Mouse (Mus musculus) neural tube, embryonic 15.5 days (tissue): ENCODE results near the gene Ppil3. TPM values are rescaled to one million over a fixed set of nuclear protein-coding genes. Genes with fewer than 3 reads are reported as not detected.

Source experiments
- ATAC-seq: fragments of 200-750 bp; cut with Nextera tagmentation; 2 replicates; pipeline ENCODE4 v1.8.0; 2017; ENCODE audit warnings: mild to moderate bottlenecking, moderate TSS enrichment, moderate library complexity; ENCODE audit not compliant: low FRiP score
- H3K27ac ChIP-seq: fragments of 300-500 bp; sonication (generic); replicated peaks from 2 replicates; pipeline ENCODE4 v1.5.1; 2015; ENCODE audit warnings: mild to moderate bottlenecking, inconsistent platforms
- H3K27me3 ChIP-seq: fragments of 300-500 bp; sonication (generic); replicated peaks from 2 replicates; pipeline ENCODE4 v1.6.1; 2015; ENCODE audit warnings: inconsistent platforms
- H3K36me3 ChIP-seq: fragments of 300-500 bp; sonication (generic); 2 replicates; pipeline ENCODE4 v1.6.1; 2015; ENCODE audit warnings: inconsistent platforms
- H3K4me1 ChIP-seq: fragments of 300-500 bp; sonication (generic); 2 replicates; pipeline ENCODE4 v1.6.1; 2015; ENCODE audit warnings: inconsistent platforms
- H3K4me2 ChIP-seq: fragments of 300-500 bp; sonication (generic); 2 replicates; pipeline ENCODE4 v1.6.1; 2015; ENCODE audit warnings: inconsistent platforms, mild to moderate bottlenecking, moderate library complexity
- H3K4me3 ChIP-seq: fragments of 300-500 bp; sonication (generic); replicated peaks from 2 replicates; pipeline ENCODE4 v1.5.1; 2015; ENCODE audit warnings: mild to moderate bottlenecking, inconsistent platforms
- H3K9ac ChIP-seq: fragments of 300-500 bp; sonication (generic); replicated peaks from 2 replicates; pipeline ENCODE4 v1.6.1; 2015; ENCODE audit warnings: mild to moderate bottlenecking, inconsistent platforms
- H3K9me3 ChIP-seq: fragments of 300-500 bp; sonication (generic); replicated peaks from 2 replicates; pipeline ENCODE4 v1.6.1; 2016; ENCODE audit warnings: inconsistent platforms
- WGBS: fragments of 180-500 bp; shearing (Covaris S2); methylation state at CpG from one replicate; pipeline ENCODE4 v1.1.7; 2015; ENCODE audit warnings: mixed read lengths; 5-methylcytosine and 5-hydroxymethylcytosine counted together
- polyA plus RNA-seq: library from polyadenylated mRNA; unstranded; fragments of >200 nt; fragmentation: Nextera tagmentation; extraction: Ambion mirVana; gene quantifications from 2 replicates; pipeline ENCODE4 v1.2.1, GENCODE M21; 2015

Gene Ppil3
- polyA plus RNA-seq, 1 experiment from 2014 or later: 53.5 TPM

- no peak for ATAC-seq
- peak overlapping the region; percentile 75 for H3K4me2 ChIP-seq
- H3K36me3 ChIP-seq: peaks cover 19% of the 10 kb centered on the region
- peak overlapping the region; percentile 80 for H3K9ac ChIP-seq
- H3K4me3 ChIP-seq: peak overlapping the region; percentile 74
- WGBS: 4% methylated on average over 11 of the region's 11 CpGs
- no peaks in the 10 kb centered on the region for H3K27me3 ChIP-seq
- peaks cover 30% of the 10 kb centered on the region for H3K4me1 ChIP-seq
- no peaks in the 10 kb centered on the region for H3K9me3 ChIP-seq
- peak overlapping the region; percentile 91 for H3K27ac ChIP-seq
Observed at GRCm38 (mm10) chr1:58445861-58446260, 575 bp upstream of the Ppil3 start.

- Histone ChIP-seq H3K4me1 (peaks cover 30% of the 10 kb centered on the region), H3K4me3 (peak overlapping the region; percentile 74), H3K9ac (peak overlapping the region; percentile 80), H3K4me2 (peak overlapping the region; percentile 75), H3K27ac (peak overlapping the region; percentile 91), H3K27me3 (no peaks in the 10 kb centered on the region), H3K9me3 (no peaks in the 10 kb centered on the region), H3K36me3 (peaks cover 24% of the 10 kb centered on the region)
- WGBS: 11% methylated on average over 10 of the region's 10 CpGs
- ATAC-seq: no peak
Observed at GRCm38 (mm10) chr1:58444691-58445090, 595 bp downstream of the Ppil3 start.

GRCm38 (mm10) chr1:58424551-58424950, 20.7 kb downstream of the Ppil3 start:
- no peak for ATAC-seq
- Histone ChIP-seq H3K9ac (no peak overlapping the region), H3K27ac (no peak overlapping the region), H3K4me3 (no peak overlapping the region), H3K4me2 (peak overlapping the region; percentile 72; the same call in 1 of the 2 replicates), H3K36me3 (peaks cover 18% of the 10 kb centered on the region), H3K27me3 (no peaks in the 10 kb centered on the region), H3K9me3 (no peaks in the 10 kb centered on the region), H3K4me1 (peaks cover 26% of the 10 kb centered on the region)
- 91% methylated on average over 3 of the region's 3 CpGs for WGBS

- H3K4me2 ChIP-seq: peak within 1 kb of the TSS; percentile 72
- peak within 1 kb of the TSS; percentile 99 for H3K27ac ChIP-seq
- no peaks in the 10 kb centered on the region for H3K9me3 ChIP-seq
- under 1% methylated on average over 79 of the region's 79 CpGs for WGBS
- peak; percentile 97 for ATAC-seq
- peaks cover 24% of the 10 kb centered on the region for H3K36me3 ChIP-seq
- H3K4me3 ChIP-seq: peak within 1 kb of the TSS; percentile 96
- H3K4me1 ChIP-seq: peaks cover 32% of the 10 kb centered on the region
- H3K9ac ChIP-seq: peak within 1 kb of the TSS; percentile 100
- H3K27me3 ChIP-seq: no peaks in the 10 kb centered on the region
Observed at GRCm38 (mm10) chr1:58423371-58424248, 21.7 kb downstream of the Ppil3 start, which contains the start of gene Clk1. TSS of gene Clk1 (minus strand) at chr1:58424066.

- Histone ChIP-seq H3K27ac (peak overlapping the region; percentile 99), H3K36me3 (peaks cover 31% of the 10 kb centered on the region), H3K4me1 (peaks cover 36% of the 10 kb centered on the region), H3K27me3 (no peaks in the 10 kb centered on the region), H3K9ac (peak overlapping the region; percentile 100), H3K4me2 (peak overlapping the region; percentile 72), H3K9me3 (no peaks in the 10 kb centered on the region), H3K4me3 (peak overlapping the region; percentile 96)
- ATAC-seq: peak; percentile 54; the same call in 1 of the 2 replicates
- 9% methylated on average over 13 of the region's 13 CpGs for WGBS
Observed at GRCm38 (mm10) chr1:58422879-58423278, 22.4 kb downstream of the Ppil3 start.

GRCm38 (mm10) chr1:58420961-58421360, 24.3 kb downstream of the Ppil3 start:
- Histone ChIP-seq H3K9ac (no peak overlapping the region), H3K36me3 (peaks cover 47% of the 10 kb centered on the region), H3K4me2 (peak overlapping the region; percentile 72), H3K27ac (no peak overlapping the region), H3K4me3 (no peak overlapping the region), H3K9me3 (no peaks in the 10 kb centered on the region), H3K27me3 (no peaks in the 10 kb centered on the region), H3K4me1 (peaks cover 40% of the 10 kb centered on the region)
- no peak for ATAC-seq
- WGBS: 61% methylated on average over 7 of the region's 7 CpGs

- H3K36me3 ChIP-seq: peaks cover 54% of the 10 kb centered on the region
- no peaks in the 10 kb centered on the region for H3K27me3 ChIP-seq
- H3K9me3 ChIP-seq: no peaks in the 10 kb centered on the region
Observed at GRCm38 (mm10) chr1:58420032-58420431, 25.3 kb downstream of the Ppil3 start.

GRCm38 (mm10) chr1:58416048-58416447, 29.2 kb downstream of the Ppil3 start:
- Histone ChIP-seq H3K36me3 (peaks cover 82% of the 10 kb centered on the region), H3K9ac (no peak overlapping the region), H3K4me3 (no peak overlapping the region), H3K27me3 (no peaks in the 10 kb centered on the region), H3K27ac (no peak overlapping the region), H3K9me3 (no peaks in the 10 kb centered on the region), H3K4me2 (no peak overlapping the region), H3K4me1 (peaks cover 18% of the 10 kb centered on the region)
- 95% methylated on average over 2 of the region's 2 CpGs for WGBS
- ATAC-seq: no peak

More at GRCm38 (mm10) chr1:58420032-58420431, 25.3 kb downstream of the Ppil3 start:
- Histone ChIP-seq H3K4me2 (no peak overlapping the region), H3K4me1 (peaks cover 40% of the 10 kb centered on the region), H3K9ac (no peak overlapping the region), H3K27ac (no peak overlapping the region), H3K4me3 (no peak overlapping the region)
- 85% methylated on average over 10 of the region's 10 CpGs for WGBS
- ATAC-seq: no peak

GRCm38 (mm10) chr1:58415442-58415841, 29.8 kb downstream of the Ppil3 start:
- Histone ChIP-seq H3K36me3 (peaks cover 86% of the 10 kb centered on the region), H3K4me2 (no peak overlapping the region), H3K4me1 (peaks cover 15% of the 10 kb centered on the region), H3K9me3 (no peaks in the 10 kb centered on the region), H3K9ac (no peak overlapping the region), H3K4me3 (no peak overlapping the region), H3K27me3 (no peaks in the 10 kb centered on the region), H3K27ac (no peak overlapping the region)
- 31% methylated on average over 1 of the region's 1 CpGs for WGBS
- ATAC-seq: no peak

- peaks cover 73% of the 10 kb centered on the region for H3K36me3 ChIP-seq
- no peak overlapping the region for H3K27ac ChIP-seq
- H3K4me1 ChIP-seq: no peaks in the 10 kb centered on the region
Observed at GRCm38 (mm10) chr1:58410776-58411175, 34.5 kb downstream of the Ppil3 start.

GRCm38 (mm10) chr1:58410198-58410588, 35.1 kb downstream of the Ppil3 start:
- no peaks in the 10 kb centered on the region for H3K9me3 ChIP-seq
- no peak overlapping the region for H3K4me3 ChIP-seq
- no peak overlapping the region for H3K4me2 ChIP-seq
- H3K4me1 ChIP-seq: no peaks in the 10 kb centered on the region
- no peaks in the 10 kb centered on the region for H3K27me3 ChIP-seq
- ATAC-seq: no peak
- 84% methylated on average over 3 of the region's 3 CpGs for WGBS
- H3K27ac ChIP-seq: no peak overlapping the region
- H3K9ac ChIP-seq: no peak overlapping the region
- H3K36me3 ChIP-seq: peaks cover 72% of the 10 kb centered on the region

More at GRCm38 (mm10) chr1:58410776-58411175, 34.5 kb downstream of the Ppil3 start:
- 0 out of 2 replicates have a peak, but pooled peaks have one; percentile 15 for ATAC-seq
- no peaks in the 10 kb centered on the region for H3K27me3 ChIP-seq
- 89% methylated on average over 7 of the region's 7 CpGs for WGBS
- H3K4me3 ChIP-seq: no peak overlapping the region
- no peaks in the 10 kb centered on the region for H3K9me3 ChIP-seq
- no peak overlapping the region for H3K4me2 ChIP-seq
- H3K9ac ChIP-seq: no peak overlapping the region
